Mouse (Mus musculus) gastrocnemius, postnatal 25 days (tissue): ENCODE data around the gene Mid1. TPM values are rescaled to one million over a fixed set of nuclear protein-coding genes. Genes with fewer than 3 reads are reported as not detected.
"Not testable (repeated sequence)": the region's sequence is repeated elsewhere in the genome, so short reads cannot be mapped to it uniquely, and the experiment has no call there.

Experiments
- DNase-seq: peaks from one replicate; pipeline ENCODE4 v3.0.0; 2022
- total RNA-seq, 2 experiments: library from RNA; stranded (reverse); gene quantifications; 1 replicate in 1 of 2; 2 replicates in 1 of 2; pipeline ENCODE4 v1.2.3; 2021

Gene Mid1
- total RNA-seq, 2 experiments from 2014 or later: 3.1 to 6.7 TPM

- not testable (repeated sequence) for DNase-seq
Measured at GRCm38 (mm10) chrX:169971562-169971961, 286.6 kb downstream of the Mid1 start.

- DNase-seq: not testable (repeated sequence)
Measured at GRCm38 (mm10) chrX:169972131-169972530, 287.1 kb downstream of the Mid1 start.

- DNase-seq: not testable (repeated sequence)
Measured at GRCm38 (mm10) chrX:169972791-169973494, 287.9 kb downstream of the Mid1 start.

- DNase-seq: not testable (repeated sequence)
Measured at GRCm38 (mm10) chrX:169973806-169974205, 288.8 kb downstream of the Mid1 start.

DNA sequence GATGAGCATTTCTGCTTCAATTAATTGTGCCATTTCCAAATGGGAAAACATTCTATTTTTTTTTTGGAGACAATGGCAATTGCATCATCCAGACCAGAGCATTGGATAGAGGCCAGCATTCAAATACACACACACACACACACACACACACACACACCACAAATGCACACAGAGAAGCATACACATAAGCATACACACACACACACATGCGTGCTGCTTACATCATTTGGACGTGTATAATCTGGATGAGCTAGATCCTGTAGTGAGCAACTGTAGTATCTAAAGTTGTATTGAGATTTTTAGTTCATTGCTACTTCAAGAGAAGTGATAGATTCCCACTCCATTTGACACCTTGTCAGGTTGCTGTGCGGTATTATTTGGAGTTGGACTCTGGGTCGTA lies 289.5 kb downstream of the Mid1 start:
- DNase-seq: not testable (repeated sequence)

DNA sequence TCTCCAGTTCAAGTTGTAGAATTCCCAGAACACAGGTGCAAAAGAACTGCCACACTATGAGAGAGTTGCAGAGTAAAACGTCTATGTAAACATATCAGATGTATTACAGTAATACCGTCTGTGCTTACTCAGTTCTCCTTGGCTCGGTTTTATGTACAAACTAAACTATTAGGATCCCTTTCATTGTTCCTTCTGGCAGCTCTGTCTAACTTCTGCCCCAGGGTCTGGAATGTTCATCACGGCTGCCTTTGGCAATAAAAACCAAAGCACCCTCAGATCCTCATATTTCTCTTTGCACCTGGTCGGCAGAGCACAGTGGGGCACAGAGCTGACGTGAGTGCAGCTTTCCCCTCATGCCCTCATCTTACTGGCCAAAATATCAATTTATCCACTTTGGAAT lies 290.0 kb downstream of the Mid1 start:
- DNase-seq: not testable (repeated sequence)

- peak; percentile 5 for DNase-seq
Measured at GRCm38 (mm10) chrX:169975681-169976131, 290.7 kb downstream of the Mid1 start.

DNA sequence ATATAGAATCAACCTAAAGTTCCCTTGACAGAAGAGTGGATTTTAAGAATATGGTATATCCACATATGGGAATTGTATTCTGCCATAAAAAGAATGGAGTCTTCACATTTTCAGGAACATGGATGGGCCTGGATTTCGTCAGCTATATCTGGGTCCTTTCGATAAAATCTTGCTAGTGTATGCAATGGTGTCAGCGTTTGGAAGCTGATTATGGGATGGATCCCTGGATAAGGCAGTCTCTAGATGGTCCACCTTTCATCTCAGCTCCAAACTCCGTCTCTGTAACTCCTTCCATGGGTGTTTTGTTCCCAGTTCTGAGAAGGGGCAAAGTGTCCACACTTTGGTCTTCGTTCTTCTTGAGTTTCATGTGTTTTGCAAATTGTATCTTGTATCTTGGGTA lies 291.3 kb downstream of the Mid1 start:
- not testable (repeated sequence) for DNase-seq

DNA sequence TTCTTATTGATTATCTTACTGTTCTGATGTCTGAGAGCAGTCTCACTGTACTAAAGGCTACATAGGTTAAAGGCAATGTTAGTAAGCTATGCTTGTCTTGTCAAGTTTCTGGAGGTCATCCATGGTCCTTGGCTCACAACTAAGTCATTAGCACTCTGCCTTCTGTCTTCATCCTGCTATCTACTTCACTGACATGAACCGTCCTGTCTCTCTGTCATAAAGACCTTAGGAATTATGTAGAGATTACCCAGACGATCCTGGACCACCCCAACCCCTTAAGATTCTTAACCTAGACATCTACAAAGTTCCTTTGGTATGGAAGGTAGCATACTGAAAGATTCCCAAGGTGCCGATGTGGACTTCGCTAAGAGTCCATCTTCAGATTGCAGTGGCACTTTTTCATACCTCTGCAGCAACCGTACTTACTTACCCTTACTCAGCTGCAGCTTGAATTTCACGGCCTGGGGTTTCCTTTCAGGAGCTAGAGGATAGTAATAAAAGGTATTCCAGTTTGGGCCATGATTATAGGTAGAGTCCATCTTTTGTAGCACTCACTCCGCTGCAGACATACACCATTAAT lies 292.9 kb downstream of the Mid1 start:
- DNase-seq: peak; percentile 6

DNA sequence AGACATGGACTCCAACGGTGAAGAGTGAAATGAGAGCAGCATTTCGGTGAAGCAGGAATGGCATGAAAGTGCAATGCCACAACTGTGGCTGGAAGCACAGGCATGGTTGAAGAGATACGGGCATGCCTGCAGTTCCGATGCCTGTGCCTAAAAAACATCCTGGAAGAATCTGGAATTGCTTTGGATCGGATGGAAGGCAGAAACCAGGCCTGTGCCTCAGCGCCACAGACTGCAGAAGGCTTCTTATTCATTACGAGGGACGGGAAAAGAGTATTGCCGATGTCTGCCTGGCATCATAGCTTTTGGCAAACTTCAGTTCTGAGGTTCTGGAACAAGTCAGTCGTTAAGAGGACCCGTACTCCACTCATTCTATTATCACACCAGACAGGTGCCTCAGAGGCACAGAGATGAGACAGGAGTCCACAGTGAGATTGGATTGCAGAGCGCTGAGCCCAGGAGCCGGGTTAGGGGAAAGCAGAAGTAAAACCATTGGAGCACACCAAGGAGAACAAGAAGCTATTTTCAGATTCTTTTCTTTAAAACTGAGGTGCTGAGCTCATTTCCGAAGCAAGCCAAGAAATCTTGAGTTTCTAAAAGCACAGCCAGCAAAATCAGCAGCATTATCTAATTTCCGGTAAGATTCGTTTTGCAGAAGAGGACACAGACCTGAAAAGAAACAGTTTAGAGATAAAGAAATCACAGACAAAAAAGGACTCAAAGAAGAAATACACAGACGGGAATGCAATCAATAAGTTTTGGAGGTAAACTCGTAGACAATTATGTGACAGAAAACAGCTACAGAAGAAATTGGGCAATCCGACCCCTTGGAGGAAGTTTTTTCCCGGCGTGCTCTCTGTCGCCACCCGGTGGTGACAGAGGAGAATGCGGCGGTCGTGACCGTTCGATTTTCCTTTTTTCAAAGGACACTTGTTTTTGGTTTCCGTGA lies 293.7 kb downstream of the Mid1 start:
- DNase-seq: not testable (repeated sequence)

GRCm38 (mm10) chrX:169979461-169980202 lies 294.6 kb downstream of the Mid1 start:
- DNase-seq: not testable (repeated sequence)

DNA sequence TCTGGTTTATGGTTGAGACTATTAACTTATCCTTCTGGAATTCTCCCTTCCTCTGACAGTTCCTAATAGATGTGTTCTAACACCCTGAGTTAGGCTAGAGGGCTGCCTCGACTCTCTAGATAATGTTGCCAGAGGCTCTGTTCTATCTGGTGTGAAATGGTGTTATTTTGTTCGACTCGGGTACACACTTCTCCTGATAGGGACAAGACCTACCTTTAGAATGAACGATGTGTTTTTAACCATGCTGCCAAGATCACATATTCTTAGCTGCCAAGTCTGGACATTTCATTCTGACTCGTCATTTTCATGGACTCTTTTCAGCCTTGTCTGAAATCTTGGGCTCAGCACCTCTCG lies 295.2 kb downstream of the Mid1 start:
- DNase-seq: not testable (repeated sequence)

DNA sequence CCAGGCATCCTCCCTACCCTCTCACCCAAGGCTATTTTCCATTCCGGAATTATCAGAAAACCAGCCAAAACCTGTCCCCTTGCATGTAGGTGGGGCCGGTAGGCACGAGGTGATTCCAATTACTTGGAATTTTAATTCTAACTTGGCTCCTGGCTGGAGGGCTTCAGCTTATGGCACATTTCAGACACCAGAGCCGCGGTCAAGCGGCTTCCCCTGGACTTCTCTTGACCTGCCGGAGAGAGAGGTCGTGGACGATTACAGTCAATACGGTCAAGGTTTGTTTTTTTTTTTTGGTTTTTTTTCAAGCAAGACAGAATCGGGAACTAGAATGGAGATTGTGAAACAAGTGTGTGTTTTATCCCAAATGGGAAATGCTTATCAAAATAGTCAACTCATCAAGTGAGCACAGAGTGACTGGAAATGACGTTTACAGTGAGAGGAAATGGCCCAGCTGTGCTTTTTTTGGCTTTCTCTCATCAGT lies 295.9 kb downstream of the Mid1 start:
- DNase-seq: no peak

- peak; percentile 20 for DNase-seq
Measured at GRCm38 (mm10) chrX:169981761-169982181, 296.8 kb downstream of the Mid1 start.

DNA sequence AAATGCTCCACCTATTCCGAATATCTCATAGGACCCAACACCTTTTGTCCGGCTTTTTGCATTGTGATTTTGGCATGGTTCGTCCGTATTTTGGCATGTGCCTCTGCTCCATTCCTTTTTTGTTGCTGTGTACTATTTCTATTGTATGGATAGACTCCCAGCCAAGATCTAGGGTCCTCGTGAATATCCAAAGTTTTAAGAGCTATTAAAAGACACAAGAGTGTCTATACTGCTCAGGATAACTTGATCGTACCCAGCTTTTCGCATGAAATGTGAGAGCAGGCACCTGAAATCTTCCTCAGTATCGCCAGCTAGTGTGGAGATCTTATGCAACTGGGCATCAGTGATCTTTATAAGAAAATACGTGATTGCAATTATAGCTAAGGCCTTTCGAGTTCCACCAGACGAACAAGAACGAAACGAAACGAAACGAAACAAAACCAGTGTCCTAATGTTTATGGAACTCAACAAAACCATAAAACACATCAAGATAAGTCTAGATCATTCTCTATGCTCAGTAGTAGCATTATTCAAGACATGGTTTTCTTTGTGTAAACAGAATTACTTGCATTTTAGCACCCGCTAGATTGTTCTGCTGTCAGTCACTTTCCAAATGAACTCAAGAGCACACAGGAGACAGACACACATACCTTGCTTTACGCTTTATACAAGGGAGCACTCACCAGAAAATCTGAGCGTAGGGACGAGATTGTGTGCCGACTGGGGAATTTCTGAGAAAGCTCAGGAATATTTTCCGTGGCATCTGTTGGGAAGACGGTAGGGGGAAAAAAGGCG lies 297.8 kb downstream of the Mid1 start:
- DNase-seq: peak; percentile 4

DNA sequence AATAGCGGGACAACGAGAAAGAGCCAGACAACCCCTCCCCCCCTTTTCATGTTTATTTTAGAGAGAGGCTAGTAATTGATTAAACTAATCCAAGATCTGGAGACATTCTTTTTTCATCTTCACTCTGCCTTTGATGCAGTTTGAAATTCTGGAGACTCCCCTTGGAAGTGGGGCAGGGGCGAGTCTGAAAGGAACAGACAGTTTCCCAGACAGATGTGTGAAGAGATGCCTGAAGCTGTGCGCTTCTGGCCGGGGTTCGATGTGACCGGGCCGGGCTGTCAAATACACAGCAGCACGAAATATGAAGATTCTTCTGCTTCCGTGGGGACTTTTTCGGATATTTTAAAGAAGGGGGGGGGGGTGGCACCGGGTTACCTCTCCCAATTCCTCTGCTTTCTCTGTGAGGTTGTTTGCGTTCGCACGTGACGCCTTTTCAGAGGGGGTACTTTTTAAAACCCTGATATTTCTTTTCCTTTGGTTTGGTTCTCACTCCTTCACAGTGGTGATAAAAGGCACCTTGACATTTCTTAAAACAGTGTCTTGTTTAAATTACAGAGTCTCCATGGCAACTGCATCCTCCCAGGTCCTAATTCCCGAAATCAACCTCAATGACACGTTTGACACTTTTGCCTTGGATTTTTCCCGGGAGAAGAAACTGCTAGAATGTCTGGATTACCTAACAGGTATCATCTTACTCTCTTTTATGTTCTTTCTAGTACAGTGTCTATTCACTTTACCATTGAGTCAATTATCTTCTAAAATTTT lies 298.6 kb downstream of the Mid1 start:
- not testable (repeated sequence) for DNase-seq

DNA sequence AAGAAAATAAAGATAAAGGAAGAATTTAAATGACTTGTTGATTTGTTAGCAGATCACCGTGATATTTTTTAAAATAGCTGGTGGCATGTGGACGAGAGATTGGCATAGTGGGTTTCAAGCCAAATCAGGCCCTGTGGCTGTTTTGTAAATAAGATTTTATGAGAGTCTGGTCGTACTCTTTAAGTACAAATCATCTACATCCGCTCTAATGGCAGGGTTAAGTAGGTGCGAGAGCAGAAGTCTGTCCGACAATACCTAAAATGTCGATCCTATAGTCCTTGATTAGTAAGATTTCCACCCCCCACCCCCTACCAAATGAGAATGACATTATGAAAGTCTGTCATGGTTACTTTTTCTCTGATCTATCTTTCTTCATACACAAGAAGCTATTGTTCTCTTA lies 299.3 kb downstream of the Mid1 start:
- not testable (repeated sequence) for DNase-seq

- peak; percentile 10 for DNase-seq
Measured at GRCm38 (mm10) chrX:169984853-169985252, 299.9 kb downstream of the Mid1 start.

- peak; percentile 23 for DNase-seq
Measured at GRCm38 (mm10) chrX:169985796-169986195, 300.8 kb downstream of the Mid1 start.
